Mouse (Mus musculus): Measurements from ENCODE around the gene Wnt8b. TPM values are rescaled to one million over a fixed set of nuclear protein-coding genes. Genes with fewer than 3 reads are reported as not detected.
A peak's percentile ranks its signal among the peaks of the same experiment; 100 is the strongest.
"Not testable (repeated sequence)": the region's sequence is repeated elsewhere in the genome, so short reads cannot be mapped to it uniquely, and the experiment has no call there.

Wnt8b gene
- polyA plus RNA-seq, 1 experiment from 2014 or later = not detected

DNA sequence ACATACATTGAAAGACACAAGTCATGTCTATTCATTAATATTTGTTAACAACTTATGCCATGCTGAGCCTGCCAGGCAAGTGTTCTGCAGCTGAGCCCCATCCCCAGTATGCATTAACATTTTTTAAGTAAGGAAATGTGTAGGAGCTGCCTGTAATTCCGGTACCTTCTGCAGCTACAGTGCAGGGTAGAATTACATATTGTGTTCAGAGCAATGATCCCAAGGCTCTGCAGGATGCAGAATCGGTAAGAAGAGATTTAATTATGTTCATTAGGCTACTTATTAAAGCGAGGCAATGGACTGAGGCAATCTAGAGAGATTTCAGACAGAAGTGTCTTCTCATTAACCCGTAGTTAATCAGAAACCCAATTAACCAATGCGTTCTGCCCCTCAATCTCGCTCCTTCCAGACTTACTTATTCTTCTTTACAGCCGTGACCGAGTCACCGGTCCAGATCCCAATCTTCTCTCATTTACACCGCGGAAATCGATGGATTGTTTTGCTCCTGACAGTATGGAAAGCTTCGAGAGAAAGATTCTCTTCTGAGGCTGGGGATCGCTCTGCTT, 27.2 kb upstream of the Wnt8b start:
- H3K27ac ChIP-seq = not testable (repeated sequence)

DNA sequence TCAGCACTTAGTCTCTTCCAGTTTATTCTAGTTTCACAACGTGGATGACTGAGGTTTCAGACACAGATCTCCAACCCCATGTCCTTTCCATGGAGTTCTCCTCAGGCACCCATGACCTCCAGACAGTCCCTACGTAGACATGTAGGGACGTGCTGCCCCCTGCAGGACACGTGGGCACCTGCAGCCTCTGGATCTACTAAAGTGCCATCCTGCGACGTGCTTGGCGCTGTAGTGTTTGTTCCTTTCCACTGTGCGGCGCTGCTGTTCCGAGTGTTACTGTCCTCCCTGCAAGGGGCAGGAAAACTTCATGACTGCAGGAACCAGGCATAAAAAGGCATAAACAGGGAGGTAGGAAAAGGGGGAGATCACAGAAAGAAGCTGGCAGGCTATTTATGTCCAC, 19.1 kb upstream of the Wnt8b start:
- H3K4me2 ChIP-seq (replicated peaks) = no peak overlapping the region
- H3K36me3 ChIP-seq (replicated peaks; ENCODE audit: control insufficient read depth, insufficient read depth) = no peaks in the 10 kb centered on the region
- H3K4me1 ChIP-seq (replicated peaks; ENCODE audit: control insufficient read depth, insufficient read depth, low read length) = no peaks in the 10 kb centered on the region
- H3K9ac ChIP-seq = no peak overlapping the region
- 0 out of 2 replicates have a peak, but pooled peaks cover 8% of the 10 kb centered on the region for H3K27me3 ChIP-seq (ENCODE audit: control insufficient read depth, insufficient read depth, low read length)
- DNase-seq (ENCODE audit: low spot score) (peak; percentile 75), ATAC-seq (ENCODE audit: low FRiP score) (no peak)
- WGBS = 3% methylated on average over 10 of the region's 10 CpGs
- no peaks in the 10 kb centered on the region for H3K9me3 ChIP-seq (ENCODE audit: control insufficient read depth, low read length)
- H3K27ac ChIP-seq = no peak overlapping the region
- H3K4me3 ChIP-seq (replicated peaks; ENCODE audit: low read length) = no peak overlapping the region

More for the DNA sequence above, 27.2 kb upstream of the Wnt8b start:
- H3K9me3 ChIP-seq (ENCODE audit: control insufficient read depth, low read length); ATAC-seq (ENCODE audit: low FRiP score); H3K9ac ChIP-seq; DNase-seq (ENCODE audit: low spot score); H3K4me2 ChIP-seq (replicated peaks); H3K36me3 ChIP-seq (replicated peaks; ENCODE audit: control insufficient read depth, insufficient read depth); H3K4me3 ChIP-seq (replicated peaks; ENCODE audit: low read length); H3K27me3 ChIP-seq (ENCODE audit: control insufficient read depth, insufficient read depth, low read length); H3K4me1 ChIP-seq (replicated peaks; ENCODE audit: control insufficient read depth, insufficient read depth, low read length): not testable (repeated sequence)
- WGBS = 41% methylated on average over 14 of the region's 14 CpGs

DNA sequence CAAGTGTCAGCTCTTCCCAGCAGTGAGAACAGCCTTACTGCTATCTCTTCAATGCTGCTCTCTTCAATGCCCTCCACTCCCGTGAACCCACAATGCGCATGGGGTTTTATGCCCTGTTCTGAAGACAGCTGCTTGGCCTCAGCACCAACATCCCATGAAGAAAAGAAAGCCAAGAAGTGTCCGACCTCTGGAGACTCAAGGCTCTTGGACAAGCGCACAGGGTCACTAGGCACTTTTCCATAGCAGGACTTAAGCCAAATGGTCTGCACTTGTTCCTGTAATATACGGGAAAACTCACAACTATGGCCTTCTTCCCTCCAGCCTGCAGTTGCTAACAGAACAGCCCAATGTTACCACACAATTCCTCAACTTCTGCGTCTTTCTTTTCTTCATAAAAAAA, 18.0 kb upstream of the Wnt8b start:
- Histone ChIP-seq H3K4me3 (replicated peaks; ENCODE audit: low read length) (no peak overlapping the region), H3K27ac (no peak overlapping the region), H3K36me3 (replicated peaks; ENCODE audit: control insufficient read depth, insufficient read depth) (no peaks in the 10 kb centered on the region), H3K9me3 (ENCODE audit: control insufficient read depth, low read length) (no peaks in the 10 kb centered on the region), H3K4me1 (replicated peaks; ENCODE audit: control insufficient read depth, insufficient read depth, low read length) (no peaks in the 10 kb centered on the region), H3K4me2 (replicated peaks) (no peak overlapping the region), H3K9ac (no peak overlapping the region), H3K27me3 (ENCODE audit: control insufficient read depth, insufficient read depth, low read length) (0 out of 2 replicates have a peak, but pooled peaks cover 8% of the 10 kb centered on the region)
- no peak for DNase-seq (ENCODE audit: low spot score)
- ATAC-seq (ENCODE audit: low FRiP score) = no peak
- WGBS = 86% methylated on average over 6 of the region's 6 CpGs

DNA sequence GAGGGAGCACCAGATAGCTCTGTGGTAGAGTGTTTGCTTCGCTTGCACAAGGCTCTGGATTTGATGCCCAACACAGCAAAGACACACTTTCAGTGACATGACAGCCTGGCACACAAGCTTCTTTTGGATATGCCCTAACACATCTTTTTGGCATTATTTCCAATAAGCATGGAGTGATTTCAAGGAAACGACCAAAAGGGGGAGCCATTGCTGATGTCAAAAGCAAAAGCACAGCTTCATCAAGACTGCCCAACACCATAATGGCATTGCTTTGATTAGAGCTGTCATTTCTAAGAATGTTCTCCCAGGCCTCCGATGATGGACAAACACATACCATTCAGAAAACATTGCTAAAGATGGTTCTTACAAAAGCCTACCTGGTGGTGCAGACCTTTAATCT, 16.7 kb upstream of the Wnt8b start:
- H3K4me2 ChIP-seq (replicated peaks) = no peak overlapping the region
- no peak overlapping the region for H3K27ac ChIP-seq
- DNase-seq (ENCODE audit: low spot score) (peak; percentile 40), ATAC-seq (ENCODE audit: low FRiP score) (no peak)
- no peak overlapping the region for H3K4me3 ChIP-seq (replicated peaks; ENCODE audit: low read length)
- H3K4me1 ChIP-seq (replicated peaks; ENCODE audit: control insufficient read depth, insufficient read depth, low read length) = no peaks in the 10 kb centered on the region
- no peaks in the 10 kb centered on the region for H3K9me3 ChIP-seq (ENCODE audit: control insufficient read depth, low read length)
- 51% methylated on average over 3 of the region's 3 CpGs for WGBS
- H3K36me3 ChIP-seq (replicated peaks; ENCODE audit: control insufficient read depth, insufficient read depth) = no peaks in the 10 kb centered on the region
- 0 out of 2 replicates have a peak, but pooled peaks cover 8% of the 10 kb centered on the region for H3K27me3 ChIP-seq (ENCODE audit: control insufficient read depth, insufficient read depth, low read length)
- no peak overlapping the region for H3K9ac ChIP-seq

DNA sequence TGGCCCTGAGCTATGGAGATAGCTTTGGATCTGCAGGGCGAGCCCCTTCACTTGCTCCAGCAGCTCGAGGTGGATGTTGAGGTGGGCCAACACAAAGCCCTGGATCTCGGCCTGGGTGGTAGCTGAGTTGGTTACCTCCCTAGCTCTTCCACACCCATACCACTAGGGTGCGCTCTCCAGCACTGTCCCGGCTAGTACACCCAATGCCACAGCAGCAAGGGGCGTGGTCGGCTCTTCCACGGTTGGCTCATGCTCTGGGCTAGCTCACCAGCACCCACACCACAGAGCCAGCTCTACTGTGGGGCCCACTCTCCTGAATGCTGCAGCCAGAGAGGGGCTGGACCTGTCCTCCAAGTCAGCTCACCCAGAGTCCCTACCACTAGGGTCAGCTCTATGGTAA, 6.0 kb upstream of the Wnt8b start:
- ATAC-seq (ENCODE audit: low FRiP score) (no peak), DNase-seq (ENCODE audit: low spot score) (no peak)
- 12% methylated on average over 8 of the region's 8 CpGs for WGBS
- Histone ChIP-seq H3K4me3 (replicated peaks; ENCODE audit: low read length) (no peak overlapping the region), H3K9me3 (ENCODE audit: control insufficient read depth, low read length) (no peaks in the 10 kb centered on the region), H3K27ac (no peak overlapping the region), H3K9ac (no peak overlapping the region), H3K4me2 (replicated peaks) (no peak overlapping the region), H3K27me3 (ENCODE audit: control insufficient read depth, insufficient read depth, low read length) (peaks cover 45% of the 10 kb centered on the region), H3K36me3 (replicated peaks; ENCODE audit: control insufficient read depth, insufficient read depth) (no peaks in the 10 kb centered on the region), H3K4me1 (replicated peaks; ENCODE audit: control insufficient read depth, insufficient read depth, low read length) (no peaks in the 10 kb centered on the region)

DNA sequence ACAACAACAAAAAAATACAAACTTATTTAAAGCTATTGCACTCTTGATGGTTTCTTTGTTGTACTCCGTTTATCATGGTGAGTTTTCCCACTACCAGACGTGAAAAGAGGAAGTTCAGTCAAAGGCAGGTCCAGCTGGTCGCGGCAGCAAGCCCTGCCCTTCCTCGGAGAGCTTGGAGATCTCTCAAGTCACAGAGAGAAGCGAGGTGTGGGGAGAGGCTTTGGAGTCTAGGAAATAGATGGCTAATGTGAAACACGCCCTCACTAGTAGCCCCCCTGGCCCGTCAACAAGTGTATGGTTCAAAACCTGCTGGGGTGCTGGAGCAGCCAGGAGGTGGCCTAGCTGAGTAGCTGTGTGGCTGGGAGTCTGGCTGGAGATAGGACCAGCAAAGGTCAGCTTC, 3.2 kb downstream of the Wnt8b start:
- H3K4me3 ChIP-seq (replicated peaks; ENCODE audit: low read length) = no peak overlapping the region
- peaks cover 91% of the 10 kb centered on the region for H3K27me3 ChIP-seq (ENCODE audit: control insufficient read depth, insufficient read depth, low read length)
- no peak for ATAC-seq (ENCODE audit: low FRiP score)

DNA sequence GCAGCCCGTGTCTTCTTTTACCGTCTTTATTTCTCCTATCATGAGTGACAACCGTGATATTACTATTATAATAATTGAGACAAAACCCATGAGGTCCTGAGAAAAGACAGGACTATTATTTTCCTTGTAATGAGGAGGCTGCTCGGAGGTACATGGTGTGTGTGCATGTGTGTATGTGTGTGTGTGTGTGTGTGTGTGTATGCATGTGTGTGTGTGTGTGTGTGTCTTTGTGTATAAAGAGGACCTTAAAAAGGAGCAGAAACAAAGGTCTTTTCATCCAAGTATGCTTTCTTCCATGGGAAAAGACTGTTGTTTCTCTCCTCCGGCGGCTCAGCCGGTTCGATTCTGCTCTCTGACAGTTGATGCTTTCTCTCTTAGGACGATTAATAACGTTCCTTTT, 3.7 kb downstream of the Wnt8b start:
- no peak overlapping the region for H3K4me3 ChIP-seq (replicated peaks; ENCODE audit: low read length)
- no peaks in the 10 kb centered on the region for H3K9me3 ChIP-seq (ENCODE audit: control insufficient read depth, low read length)
- H3K4me1 ChIP-seq (replicated peaks; ENCODE audit: control insufficient read depth, insufficient read depth, low read length) = no peaks in the 10 kb centered on the region
- no peaks in the 10 kb centered on the region for H3K36me3 ChIP-seq (replicated peaks; ENCODE audit: control insufficient read depth, insufficient read depth)
- H3K27ac ChIP-seq = no peak overlapping the region
- H3K4me2 ChIP-seq (replicated peaks) = no peak overlapping the region
- no peak for DNase-seq (ENCODE audit: low spot score)
- H3K27me3 ChIP-seq (ENCODE audit: control insufficient read depth, insufficient read depth, low read length) = peaks cover 91% of the 10 kb centered on the region
- 20% methylated on average over 10 of the region's 10 CpGs for WGBS
- no peak for ATAC-seq (ENCODE audit: low FRiP score)
- H3K9ac ChIP-seq = no peak overlapping the region

More for the DNA sequence above, 3.2 kb downstream of the Wnt8b start:
- Histone ChIP-seq H3K4me2 (replicated peaks) (no peak overlapping the region), H3K9me3 (ENCODE audit: control insufficient read depth, low read length) (no peaks in the 10 kb centered on the region), H3K4me1 (replicated peaks; ENCODE audit: control insufficient read depth, insufficient read depth, low read length) (no peaks in the 10 kb centered on the region), H3K9ac (no peak overlapping the region), H3K27ac (no peak overlapping the region), H3K36me3 (replicated peaks; ENCODE audit: control insufficient read depth, insufficient read depth) (no peaks in the 10 kb centered on the region)
- 27% methylated on average over 8 of the region's 8 CpGs for WGBS
- DNase-seq (ENCODE audit: low spot score) = no peak

DNA sequence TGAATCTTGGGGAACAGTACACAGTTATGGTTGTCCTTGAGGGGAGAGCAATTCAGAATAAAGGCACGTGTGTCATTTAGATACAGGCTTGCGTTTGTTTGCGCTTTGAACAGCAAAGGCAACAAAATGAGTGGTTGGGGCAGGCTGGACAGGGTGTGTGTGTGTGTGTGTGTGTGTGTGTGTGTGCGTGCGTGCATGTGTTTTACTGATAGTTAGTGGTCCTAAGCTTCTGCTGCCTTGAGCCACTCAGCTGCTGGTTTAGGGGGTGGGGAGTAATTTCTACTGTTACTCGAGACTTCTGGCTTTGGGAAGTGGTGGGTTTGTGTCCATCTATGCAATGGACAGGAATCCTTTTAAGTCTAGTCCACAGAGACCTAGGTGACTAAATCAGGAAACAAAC, 5.7 kb downstream of the Wnt8b start:
- no peak for DNase-seq (ENCODE audit: low spot score)
- Histone ChIP-seq H3K9ac (no peak overlapping the region), H3K4me1 (replicated peaks; ENCODE audit: control insufficient read depth, insufficient read depth, low read length) (no peaks in the 10 kb centered on the region), H3K4me2 (replicated peaks) (no peak overlapping the region), H3K27ac (no peak overlapping the region), H3K36me3 (replicated peaks; ENCODE audit: control insufficient read depth, insufficient read depth) (no peaks in the 10 kb centered on the region), H3K9me3 (ENCODE audit: control insufficient read depth, low read length) (no peaks in the 10 kb centered on the region), H3K27me3 (ENCODE audit: control insufficient read depth, insufficient read depth, low read length) (peaks cover 91% of the 10 kb centered on the region), H3K4me3 (replicated peaks; ENCODE audit: low read length) (no peak overlapping the region)
- no peak for ATAC-seq (ENCODE audit: low FRiP score)
- 69% methylated on average over 6 of the region's 6 CpGs for WGBS

DNA sequence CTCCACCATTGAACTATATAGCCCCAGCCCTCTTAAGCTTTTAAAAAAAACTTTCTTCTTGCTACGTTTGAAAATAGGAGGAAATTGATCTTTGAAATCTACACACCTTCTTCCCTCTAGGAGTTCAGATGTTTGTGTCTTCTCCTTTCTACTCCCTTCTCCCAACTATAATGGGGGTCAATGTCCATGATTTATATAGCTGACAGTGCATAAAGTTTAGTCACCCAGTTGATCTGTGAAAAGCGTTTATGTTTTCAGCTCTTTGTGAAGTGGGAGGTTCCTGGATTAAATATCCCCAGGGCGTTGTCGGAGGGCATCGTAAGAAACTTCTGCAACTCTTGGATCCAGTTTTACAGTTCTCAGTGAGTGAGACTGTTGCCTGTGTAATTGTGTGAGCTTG, 7.0 kb downstream of the Wnt8b start:
- no peak overlapping the region for H3K4me3 ChIP-seq (replicated peaks; ENCODE audit: low read length)
- H3K9me3 ChIP-seq (ENCODE audit: control insufficient read depth, low read length) = no peaks in the 10 kb centered on the region
- WGBS = 45% methylated on average over 5 of the region's 5 CpGs
- H3K4me2 ChIP-seq (replicated peaks) = no peak overlapping the region
- ATAC-seq (ENCODE audit: low FRiP score) (no peak), DNase-seq (ENCODE audit: low spot score) (no peak)
- H3K9ac ChIP-seq = no peak overlapping the region
- peaks cover 91% of the 10 kb centered on the region for H3K27me3 ChIP-seq (ENCODE audit: control insufficient read depth, insufficient read depth, low read length)
- H3K27ac ChIP-seq = no peak overlapping the region
- H3K36me3 ChIP-seq (replicated peaks; ENCODE audit: control insufficient read depth, insufficient read depth) = no peaks in the 10 kb centered on the region
- no peaks in the 10 kb centered on the region for H3K4me1 ChIP-seq (replicated peaks; ENCODE audit: control insufficient read depth, insufficient read depth, low read length)

DNA sequence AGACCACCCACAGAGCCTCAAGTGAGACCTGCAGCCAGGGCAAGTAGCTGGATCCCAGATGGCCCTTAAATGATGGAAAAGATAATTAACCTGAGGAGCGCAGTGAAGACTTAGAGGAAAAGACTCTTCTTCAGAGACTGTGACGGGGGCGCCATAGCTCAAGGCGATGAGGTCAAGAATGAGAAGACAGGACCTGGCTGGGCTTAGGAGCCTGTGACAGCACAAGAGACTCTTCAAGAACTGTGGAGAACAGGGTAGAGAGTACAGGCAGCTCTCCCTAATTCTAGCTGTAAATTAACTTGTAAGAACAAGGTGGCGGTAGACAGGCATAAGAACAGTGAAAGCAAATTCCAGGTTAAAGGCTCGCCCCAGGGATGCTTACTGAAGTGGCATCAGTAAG, 8.7 kb downstream of the Wnt8b start:
- H3K4me2 ChIP-seq (replicated peaks) = no peak overlapping the region
- H3K9me3 ChIP-seq (ENCODE audit: control insufficient read depth, low read length) = no peaks in the 10 kb centered on the region
- 84% methylated on average over 6 of the region's 6 CpGs for WGBS
- H3K36me3 ChIP-seq (replicated peaks; ENCODE audit: control insufficient read depth, insufficient read depth) = no peaks in the 10 kb centered on the region
- no peaks in the 10 kb centered on the region for H3K4me1 ChIP-seq (replicated peaks; ENCODE audit: control insufficient read depth, insufficient read depth, low read length)
- H3K4me3 ChIP-seq (replicated peaks; ENCODE audit: low read length) = no peak overlapping the region
- H3K9ac ChIP-seq = no peak overlapping the region
- DNase-seq (ENCODE audit: low spot score) (no peak), ATAC-seq (ENCODE audit: low FRiP score) (no peak)
- H3K27ac ChIP-seq = no peak overlapping the region
- H3K27me3 ChIP-seq (ENCODE audit: control insufficient read depth, insufficient read depth, low read length) = peaks cover 89% of the 10 kb centered on the region
